In the genomic region with DNA sequence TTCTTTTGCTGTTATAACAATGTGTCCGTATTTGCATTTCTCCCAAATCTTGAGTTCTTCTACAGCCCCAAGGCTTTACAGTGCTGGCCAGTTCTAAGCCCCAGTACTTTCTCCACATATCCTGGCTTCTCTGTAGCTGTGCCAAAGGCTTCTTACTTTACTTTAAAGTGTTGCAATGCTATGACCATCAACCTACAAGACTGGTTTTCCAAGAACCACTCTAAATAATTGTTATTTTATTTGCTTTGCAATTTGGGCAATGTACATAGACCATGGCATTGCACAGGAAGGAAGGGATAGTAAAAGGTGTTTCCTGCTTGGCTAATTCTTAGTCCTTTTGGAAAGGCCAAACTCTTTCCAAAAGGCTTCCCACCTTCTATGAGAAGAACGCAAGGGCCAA, we compare ENCODE assay signal across 22 mouse cellular contexts.
"Had no signal": no experiment of that assay in that cellular context is flagged by ENCODE, and none has a peak within 500 bp of the region (broad histone marks: within the 10 kb centered on the region; RNA-seq: fewer than 3 reads in every experiment).

No protein-coding gene starts in this region.

- ATAC-seq: hindbrain, postnatal 0 days; intestine, embryonic 16.5 days had no signal

- H3K27ac ChIP-seq: heart, adult 2 months; heart, embryonic 13.5 days; heart, embryonic 15.5 days; hindbrain, embryonic 13.5 days; hindbrain, embryonic 15.5 days; hindbrain, postnatal 0 days; kidney, embryonic 15.5 days; kidney, postnatal 0 days; limb, embryonic 10.5 days; limb, embryonic 12.5 days had no signal

- H3K27me3 ChIP-seq: heart, embryonic 13.5 days; heart, embryonic 15.5 days; hindbrain, embryonic 13.5 days; hindbrain, embryonic 15.5 days; kidney, embryonic 15.5 days; limb, embryonic 12.5 days had no signal

- H3K4me1 ChIP-seq: heart, embryonic 13.5 days; limb, embryonic 10.5 days; limb, embryonic 12.5 days had no signal

- H3K4me2 ChIP-seq: heart, embryonic 11.5 days; heart, embryonic 13.5 days; heart, embryonic 15.5 days; hindbrain, embryonic 13.5 days; hindbrain, embryonic 15.5 days; kidney, embryonic 15.5 days; limb, embryonic 12.5 days had no signal

- H3K4me3 ChIP-seq: heart, adult 2 months; heart, embryonic 13.5 days; heart, embryonic 15.5 days; hindbrain, embryonic 13.5 days; hindbrain, embryonic 15.5 days; kidney, embryonic 15.5 days; limb, embryonic 10.5 days; limb, embryonic 12.5 days had no signal

- DNase-seq: gastrocnemius, postnatal 14 days; gastrocnemius, postnatal 36 days; heart, adult 2 months; heart, postnatal 14 days; heart, postnatal 36 days; kidney, adult 11 months; kidney, adult 2 months; kidney, adult 9 months; kidney, postnatal 14 days; kidney, postnatal 36 days had no signal

- H3K9me3 ChIP-seq: heart, embryonic 13.5 days; heart, embryonic 15.5 days; hindbrain, embryonic 13.5 days; hindbrain, embryonic 15.5 days; kidney, embryonic 15.5 days; limb, embryonic 10.5 days; limb, embryonic 12.5 days had no signal

- H3K9ac ChIP-seq: forebrain, postnatal 0 days; heart, embryonic 13.5 days; heart, embryonic 15.5 days; hindbrain, embryonic 13.5 days; hindbrain, embryonic 15.5 days; kidney, embryonic 15.5 days; limb, embryonic 12.5 days had no signal

- H3K36me3 ChIP-seq: heart, embryonic 13.5 days; heart, embryonic 15.5 days; hindbrain, embryonic 13.5 days; hindbrain, embryonic 15.5 days; kidney, embryonic 15.5 days; limb, embryonic 10.5 days; limb, embryonic 12.5 days had no signal
